Mouse (Mus musculus) forebrain, embryonic 11.5 days (tissue): Measurements from ENCODE around the gene Vav3. TPM values are rescaled to one million over a fixed set of nuclear protein-coding genes. Genes with fewer than 3 reads are reported as not detected.

Source experiments
- ATAC-seq: fragments of 200-750 bp; cut with Nextera tagmentation; replicated peaks from 2 replicates; pipeline ENCODE4 v1.8.0; 2017; ENCODE audit warnings: moderate TSS enrichment; ENCODE audit not compliant: low FRiP score
- DNase-seq: peaks from one replicate; pipeline ENCODE4 v3.0.0-alpha.2; 2017; ENCODE audit warnings: low spot score
- H3K27ac ChIP-seq: fragments of 300-500 bp; sonication (generic); 2 replicates; pipeline ENCODE4 v1.5.1; 2014; ENCODE audit warnings: low read depth, low read length
- H3K27me3 ChIP-seq: fragments of 300-500 bp; sonication (generic); 2 replicates; pipeline ENCODE4 v1.6.1; 2014; ENCODE audit warnings: mild to moderate bottlenecking, low read length, mixed read lengths; ENCODE audit not compliant: control insufficient read depth, insufficient read depth
- H3K36me3 ChIP-seq: fragments of 300-500 bp; sonication (generic); 2 replicates; pipeline ENCODE4 v1.6.1; 2014; ENCODE audit warnings: mild to moderate bottlenecking, low read length, moderate library complexity, mixed read lengths; ENCODE audit not compliant: control insufficient read depth, insufficient read depth
- H3K4me1 ChIP-seq: fragments of 300-500 bp; sonication (generic); replicated peaks from 2 replicates; pipeline ENCODE4 v1.6.1; 2014; ENCODE audit warnings: low read length, mixed read lengths; ENCODE audit not compliant: control insufficient read depth, insufficient read depth
- H3K4me2 ChIP-seq: fragments of 300-500 bp; sonication (generic); 2 replicates; pipeline ENCODE4 v1.6.1; 2014; ENCODE audit warnings: low read depth, mild to moderate bottlenecking, low read length, moderate library complexity, mixed read lengths; ENCODE audit not compliant: severe bottlenecking
- H3K4me3 ChIP-seq: fragments of 300-500 bp; sonication (generic); 2 replicates; pipeline ENCODE4 v1.5.1; 2014; ENCODE audit warnings: low read depth, low read length
- H3K9ac ChIP-seq: fragments of 300-500 bp; sonication (generic); 2 replicates; pipeline ENCODE4 v1.6.1; 2014; ENCODE audit warnings: low read length
- H3K9me3 ChIP-seq: fragments of 300-500 bp; sonication (generic); 2 replicates; pipeline ENCODE4 v1.6.1; 2016; ENCODE audit warnings: low read length, mixed read lengths; ENCODE audit not compliant: control insufficient read depth
- WGBS: fragments of 180-500 bp; shearing (Covaris S2); extraction: QIAGEN DNeasy Blood & Tissue Kit; methylation state at CpG from one replicate; pipeline ENCODE4 v1.1.7; 2014; 5-methylcytosine and 5-hydroxymethylcytosine counted together
- polyA plus RNA-seq: library from polyadenylated mRNA; unstranded; fragments of >200 nt; fragmentation: Nextera tagmentation; extraction: Ambion mirVana; gene quantifications from 2 replicates; pipeline ENCODE4 v1.2.1, GENCODE M21; 2014

Vav3 gene
- polyA plus RNA-seq, 1 experiment from 2014 or later, result 9.2 TPM

GRCm38 (mm10) chr3:109683608-109684295 is 343.3 kb downstream of the Vav3 start:
- WGBS, result 83% methylated on average over 5 of the region's 5 CpGs
- Histone ChIP-seq H3K27me3 (no peaks in the 10 kb centered on the region), H3K27ac (no peak overlapping the region), H3K4me1 (no peaks in the 10 kb centered on the region), H3K9me3 (no peaks in the 10 kb centered on the region), H3K4me3 (no peak overlapping the region), H3K36me3 (no peaks in the 10 kb centered on the region), H3K4me2 (no peak overlapping the region), H3K9ac (no peak overlapping the region)
- DNase-seq (no peak), ATAC-seq (no peak)

GRCm38 (mm10) chr3:109690566-109690965 is 350.1 kb downstream of the Vav3 start:
- Histone ChIP-seq H3K9ac (no peak overlapping the region), H3K4me1 (no peaks in the 10 kb centered on the region), H3K4me3 (no peak overlapping the region), H3K4me2 (no peak overlapping the region), H3K27ac (no peak overlapping the region), H3K27me3 (no peaks in the 10 kb centered on the region), H3K9me3 (no peaks in the 10 kb centered on the region), H3K36me3 (no peaks in the 10 kb centered on the region)
- DNase-seq (no peak), ATAC-seq (peak; percentile 52; the same call in 1 of the 2 replicates)
- 37% methylated on average over 2 of the region's 2 CpGs for WGBS

- DNase-seq, result no peak
- H3K9me3 ChIP-seq, result no peaks in the 10 kb centered on the region
- no peak overlapping the region for H3K27ac ChIP-seq
- 78% methylated on average over 3 of the region's 3 CpGs for WGBS
- no peak for ATAC-seq
- no peak overlapping the region for H3K4me2 ChIP-seq
- H3K36me3 ChIP-seq, result no peaks in the 10 kb centered on the region
- H3K4me1 ChIP-seq, result no peaks in the 10 kb centered on the region
- H3K4me3 ChIP-seq, result no peak overlapping the region
- no peaks in the 10 kb centered on the region for H3K27me3 ChIP-seq
- no peak overlapping the region for H3K9ac ChIP-seq
Observed at GRCm38 (mm10) chr3:109692613-109693012, 352.2 kb downstream of the Vav3 start.

GRCm38 (mm10) chr3:109701301-109701700 is 360.8 kb downstream of the Vav3 start:
- Histone ChIP-seq H3K36me3 (no peaks in the 10 kb centered on the region), H3K27ac (no peak overlapping the region), H3K9me3 (no peaks in the 10 kb centered on the region), H3K4me2 (no peak overlapping the region), H3K4me1 (no peaks in the 10 kb centered on the region), H3K4me3 (no peak overlapping the region), H3K27me3 (no peaks in the 10 kb centered on the region), H3K9ac (no peak overlapping the region)
- DNase-seq (no peak), ATAC-seq (no peak)
- 74% methylated on average over 1 of the region's 1 CpGs for WGBS

GRCm38 (mm10) chr3:109707786-109708460 is 367.5 kb downstream of the Vav3 start:
- ATAC-seq, result no peak
- Histone ChIP-seq H3K27ac (no peak overlapping the region), H3K9me3 (no peaks in the 10 kb centered on the region), H3K4me1 (no peaks in the 10 kb centered on the region), H3K27me3 (no peaks in the 10 kb centered on the region), H3K9ac (no peak overlapping the region), H3K4me3 (no peak overlapping the region), H3K36me3 (no peaks in the 10 kb centered on the region), H3K4me2 (no peak overlapping the region)
- DNase-seq, result no peak
- WGBS, result 84% methylated on average over 2 of the region's 2 CpGs

GRCm38 (mm10) chr3:109711751-109712150 is 371.3 kb downstream of the Vav3 start:
- Histone ChIP-seq H3K4me2 (no peak overlapping the region), H3K36me3 (no peaks in the 10 kb centered on the region), H3K9me3 (no peaks in the 10 kb centered on the region), H3K27ac (no peak overlapping the region), H3K9ac (no peak overlapping the region), H3K4me1 (no peaks in the 10 kb centered on the region), H3K4me3 (no peak overlapping the region), H3K27me3 (no peaks in the 10 kb centered on the region)
- ATAC-seq (no peak), DNase-seq (no peak)
- WGBS, result 91% methylated on average over 7 of the region's 7 CpGs

GRCm38 (mm10) chr3:109714476-109714875 is 374.0 kb downstream of the Vav3 start:
- ATAC-seq (no peak), DNase-seq (no peak)
- Histone ChIP-seq H3K9me3 (no peaks in the 10 kb centered on the region), H3K9ac (no peak overlapping the region), H3K4me3 (no peak overlapping the region), H3K36me3 (no peaks in the 10 kb centered on the region), H3K4me2 (no peak overlapping the region), H3K27me3 (no peaks in the 10 kb centered on the region), H3K27ac (no peak overlapping the region), H3K4me1 (no peaks in the 10 kb centered on the region)

- DNase-seq (no peak), ATAC-seq (no peak)
- H3K27me3 ChIP-seq, result no peaks in the 10 kb centered on the region
- H3K4me2 ChIP-seq, result no peak overlapping the region
- H3K36me3 ChIP-seq, result no peaks in the 10 kb centered on the region
- no peaks in the 10 kb centered on the region for H3K9me3 ChIP-seq
- H3K27ac ChIP-seq, result no peak overlapping the region
- no peak overlapping the region for H3K4me3 ChIP-seq
- no peaks in the 10 kb centered on the region for H3K4me1 ChIP-seq
- WGBS, result 90% methylated on average over 3 of the region's 3 CpGs
- H3K9ac ChIP-seq, result no peak overlapping the region
Observed at GRCm38 (mm10) chr3:109721753-109722152, 381.3 kb downstream of the Vav3 start.

- Histone ChIP-seq H3K4me2 (no peak overlapping the region), H3K27me3 (no peaks in the 10 kb centered on the region), H3K9me3 (no peaks in the 10 kb centered on the region), H3K9ac (no peak overlapping the region), H3K27ac (no peak overlapping the region), H3K4me1 (no peaks in the 10 kb centered on the region), H3K36me3 (no peaks in the 10 kb centered on the region), H3K4me3 (no peak overlapping the region)
- WGBS, result 87% methylated on average over 1 of the region's 1 CpGs
- ATAC-seq (no peak), DNase-seq (no peak)
Observed at GRCm38 (mm10) chr3:109726776-109727175, 386.3 kb downstream of the Vav3 start.
